Mouse (Mus musculus) kidney, adult 2 months (tissue): ENCODE results near the gene Psmc6. TPM values are rescaled to one million over a fixed set of nuclear protein-coding genes. Genes with fewer than 3 reads are reported as not detected.

Experiments
- DNase-seq: peaks from one replicate; pipeline ENCODE4 v3.0.0; 2021
- H3K27ac ChIP-seq: fragments of 200-500 bp; 2 replicates; pipeline ENCODE4 v1.5.1; 2012; ENCODE audit warnings: low read depth, low read length, control low read depth, inconsistent platforms; ENCODE audit not compliant: insufficient read depth
- H3K27me3 ChIP-seq: fragments of 200-500 bp; replicated peaks from 2 replicates; pipeline ENCODE4 v1.6.1; 2012; ENCODE audit warnings: mild to moderate bottlenecking, moderate library complexity, low read length, inconsistent platforms; ENCODE audit not compliant: control insufficient read depth, insufficient read depth
- H3K36me3 ChIP-seq: fragments of 200-500 bp; 2 replicates; pipeline ENCODE4 v1.6.1; 2012; ENCODE audit warnings: mild to moderate bottlenecking, moderate library complexity, low read length, inconsistent platforms; ENCODE audit not compliant: control insufficient read depth, insufficient read depth
- H3K4me1 ChIP-seq: fragments of 200-500 bp; 2 replicates; pipeline ENCODE4 v1.6.1; 2011; ENCODE audit warnings: low read length; ENCODE audit not compliant: control insufficient read depth, insufficient read depth
- H3K4me3 ChIP-seq: fragments of 200-500 bp; 2 replicates; pipeline ENCODE4 v1.5.1; 2011; ENCODE audit warnings: mild to moderate bottlenecking, low read depth, low read length, control low read depth; ENCODE audit not compliant: insufficient read depth
- CTCF ChIP-seq: fragments of 200-500 bp; conservative IDR thresholded peaks from 2 replicates; pipeline ENCODE4 v1.5.1; 2011; ENCODE audit warnings: low read depth, mild to moderate bottlenecking, control low read depth, low read length, moderate library complexity, mixed read lengths; ENCODE audit not compliant: insufficient read depth, insufficient read length
- POLR2A ChIP-seq: fragments of 200-500 bp; IDR thresholded peaks from one replicate; pipeline ENCODE4 v1.6.1; 2011; ENCODE audit warnings: low read depth, low read length, control low read depth
- WGBS: fragments of 180-500 bp; shearing (Covaris S2); methylation state at CpG from one replicate; pipeline ENCODE4 v1.1.7; 2018; 5-methylcytosine and 5-hydroxymethylcytosine counted together
- polyA plus RNA-seq: library from polyadenylated mRNA; depleted of rRNA; stranded (reverse); fragments of >200 nt; gene quantifications from 2 replicates; pipeline ENCODE4 v1.2.3, GENCODE M21; 2012; rRNA removed

Gene Psmc6
- polyA plus RNA-seq, 1 experiment, result 45.5 TPM

- no peak for DNase-seq
- Histone ChIP-seq H3K27me3 (no peaks in the 10 kb centered on the region), H3K36me3 (peaks cover 2% of the 10 kb centered on the region; the same call in 1 of the 2 replicates), H3K27ac (no peak overlapping the region), H3K4me1 (peaks cover 14% of the 10 kb centered on the region; the same call in 1 of the 2 replicates), H3K4me3 (no peak overlapping the region)
- WGBS, result 90% methylated on average over 2 of the region's 2 CpGs
- TF ChIP-seq CTCF (no peak), POLR2A (no peak)
Observed at GRCm38 (mm10) chr14:45385596-45385995, 56.0 kb downstream of the Psmc6 start.

GRCm38 (mm10) chr14:45387480-45387879 is 57.9 kb downstream of the Psmc6 start:
- Histone ChIP-seq H3K4me1 (peaks cover 14% of the 10 kb centered on the region; the same call in 1 of the 2 replicates), H3K4me3 (peak overlapping the region; percentile 90), H3K27ac (peak overlapping the region; percentile 98), H3K36me3 (no peaks in the 10 kb centered on the region; the same call in 1 of the 2 replicates), H3K27me3 (no peaks in the 10 kb centered on the region)
- 18% methylated on average over 2 of the region's 2 CpGs for WGBS
- DNase-seq, result peak; percentile 84
- TF ChIP-seq CTCF (no peak), POLR2A (no peak)

GRCm38 (mm10) chr14:45388345-45389181 is 59.0 kb downstream of the Psmc6 start:
- under 1% methylated on average over 71 of the region's 71 CpGs for WGBS
- DNase-seq, result peak; percentile 97
- TF ChIP-seq CTCF, result no peak
- TF ChIP-seq POLR2A, result no peak
- Histone ChIP-seq H3K27ac (peak overlapping the region; percentile 98), H3K4me3 (peak overlapping the region; percentile 90), H3K4me1 (peaks cover 14% of the 10 kb centered on the region; the same call in 1 of the 2 replicates), H3K36me3 (no peaks in the 10 kb centered on the region), H3K27me3 (no peaks in the 10 kb centered on the region)

- TF ChIP-seq POLR2A, result no peak
- no peak for TF ChIP-seq CTCF
- WGBS, result 2% methylated on average over 3 of the region's 3 CpGs
- H3K27me3 ChIP-seq, result no peaks in the 10 kb centered on the region
- H3K4me1 ChIP-seq, result peaks cover 14% of the 10 kb centered on the region; the same call in 1 of the 2 replicates
- DNase-seq, result no peak
- H3K27ac ChIP-seq, result peak overlapping the region; percentile 98
- no peaks in the 10 kb centered on the region for H3K36me3 ChIP-seq
- H3K4me3 ChIP-seq, result peak overlapping the region; percentile 90
Observed at GRCm38 (mm10) chr14:45389194-45389593, 59.6 kb downstream of the Psmc6 start.

Other genes with a start within 250 kb of the Psmc6 start
- 1.7 and 4.3 TPM in 2 replicates for gene Gpr137c, start 110.1 kb upstream of the Psmc6 start, polyA plus RNA-seq
- 6.1 and 6.6 TPM in 2 replicates for gene Txndc16, start 109.5 kb upstream of the Psmc6 start, polyA plus RNA-seq
- 6.4 and 9.4 TPM in 2 replicates for gene Ero1l, start 11.0 kb upstream of the Psmc6 start, polyA plus RNA-seq
- gene Styx, start 21.3 kb downstream of the Psmc6 start, polyA plus RNA-seq, result 3.0 and 8.5 TPM in 2 replicates
- 8.0 and 10.1 TPM in 2 replicates for gene Gnpnat1, start 75.1 kb downstream of the Psmc6 start, polyA plus RNA-seq
- gene Fermt2, start 200.3 kb downstream of the Psmc6 start, polyA plus RNA-seq, result 40.8 and 47.2 TPM in 2 replicates